Mouse (Mus musculus) cerebellum, adult 11-12 months (tissue): ENCODE results near the gene AL731706.1.

ENCODE experiments used
- DNase-seq: peaks from one replicate; pipeline ENCODE4 v3.0.0; 2022

AL731706.1 gene

GRCm38 (mm10) chr2:136834715-136835075, 56.5 kb downstream of the AL731706.1 start:
- DNase-seq, result no peak

DNA sequence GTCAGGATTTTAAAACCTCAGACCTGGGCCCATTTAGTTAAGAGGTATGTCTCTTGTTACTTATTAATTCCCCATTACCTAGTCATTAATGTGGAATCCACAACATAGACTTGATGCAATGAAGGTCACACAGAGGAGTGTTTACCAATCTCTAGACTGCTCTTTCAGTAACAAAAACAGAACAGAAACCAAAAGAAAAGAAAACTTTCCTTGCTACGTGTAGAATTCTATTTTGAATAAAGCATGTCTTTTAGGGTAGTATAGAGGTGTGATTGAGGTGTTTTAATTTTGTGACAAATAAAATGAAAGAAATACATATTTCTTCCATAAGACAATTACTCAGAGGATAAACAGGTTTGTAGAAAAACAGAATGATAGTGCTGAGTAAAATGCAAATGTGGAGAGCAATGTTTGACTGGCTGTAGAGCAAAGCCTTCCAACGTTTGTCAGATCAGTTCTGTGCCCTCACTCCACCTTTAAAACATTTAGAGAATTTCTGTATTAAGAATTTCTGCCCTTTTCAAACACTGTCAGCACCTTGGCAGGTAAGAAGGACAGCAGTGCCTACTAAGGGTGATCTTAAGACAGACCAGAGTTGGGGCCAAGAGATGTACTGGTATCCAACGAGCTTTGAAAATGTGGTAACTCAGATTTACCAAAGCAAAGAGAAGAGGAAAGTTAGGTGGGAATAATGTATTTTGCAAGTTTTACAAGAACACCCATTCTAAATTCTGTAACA, 57.0 kb downstream of the AL731706.1 start:
- DNase-seq, result no peak

DNA sequence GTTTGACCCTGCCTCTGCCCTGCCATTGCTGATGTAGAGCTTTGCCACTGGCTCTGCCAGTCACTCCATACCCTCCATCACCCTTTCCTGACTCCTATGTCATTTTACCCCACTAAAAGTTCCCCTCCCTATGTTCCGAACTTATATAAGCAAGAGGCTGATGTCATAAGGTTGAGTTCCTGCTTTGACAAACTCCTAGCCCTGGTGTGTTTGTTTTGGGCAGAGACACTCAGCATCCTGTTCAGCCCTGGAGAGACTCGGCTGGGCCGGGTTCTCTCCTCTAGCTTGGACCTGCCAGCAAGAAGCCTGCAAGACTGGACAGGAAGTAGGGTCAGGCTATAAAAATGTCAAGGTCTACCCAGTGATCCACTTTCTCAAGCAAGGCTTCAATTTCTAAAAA, 58.3 kb downstream of the AL731706.1 start:
- DNase-seq, result no peak
